Mouse (Mus musculus): ENCODE data around the gene Kif5a. TPM values are rescaled to one million over a fixed set of nuclear protein-coding genes. Genes with fewer than 3 reads are reported as not detected.

Gene Kif5a
- not detected for polyA plus RNA-seq (2017; shearing (Covaris generic))

DNA sequence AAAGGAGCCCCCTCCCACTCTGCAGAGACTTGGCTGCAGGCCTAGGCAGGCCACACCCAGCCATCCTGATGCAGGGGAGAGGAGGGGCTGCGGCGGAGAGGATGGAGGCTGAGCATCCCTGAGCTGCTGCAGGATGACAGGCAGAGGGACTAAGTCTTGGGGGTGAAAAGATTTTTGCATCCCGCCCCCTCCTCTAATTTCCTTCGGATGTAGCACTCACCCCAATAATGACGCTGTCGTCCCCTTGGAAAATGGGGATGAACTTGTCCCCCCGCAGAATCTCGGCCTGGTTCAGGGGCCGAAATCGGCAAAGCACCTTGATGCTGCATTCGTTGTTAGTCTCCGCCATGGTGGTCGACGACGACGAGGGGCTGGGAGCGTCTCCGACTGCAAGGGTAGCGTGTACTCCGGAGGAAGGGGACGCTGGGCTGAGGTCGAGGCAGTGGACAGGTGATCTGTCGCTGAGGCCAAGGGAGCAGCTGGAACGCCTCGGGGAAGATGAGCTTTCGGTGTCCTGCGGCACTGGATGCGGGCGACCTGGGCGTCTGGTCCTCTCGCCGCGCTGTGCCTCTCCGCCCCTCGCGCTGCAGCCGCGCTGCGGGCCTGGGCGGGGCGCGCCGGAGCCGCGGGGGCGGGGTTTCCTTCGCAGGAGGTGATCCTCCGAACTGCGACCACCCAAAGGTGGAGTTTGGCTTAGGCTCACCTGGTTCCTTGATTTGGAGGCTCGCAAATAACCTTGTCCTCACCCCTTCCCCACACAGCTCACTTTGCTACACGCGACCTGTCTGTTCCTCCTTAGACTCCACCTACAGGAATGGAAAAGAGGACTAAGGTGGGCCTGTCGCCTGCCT, at the start of gene Kif5a:
TSS of gene Kif5a (minus strand) at position 801 of the 851 bp plus-strand sequence.

DNA sequence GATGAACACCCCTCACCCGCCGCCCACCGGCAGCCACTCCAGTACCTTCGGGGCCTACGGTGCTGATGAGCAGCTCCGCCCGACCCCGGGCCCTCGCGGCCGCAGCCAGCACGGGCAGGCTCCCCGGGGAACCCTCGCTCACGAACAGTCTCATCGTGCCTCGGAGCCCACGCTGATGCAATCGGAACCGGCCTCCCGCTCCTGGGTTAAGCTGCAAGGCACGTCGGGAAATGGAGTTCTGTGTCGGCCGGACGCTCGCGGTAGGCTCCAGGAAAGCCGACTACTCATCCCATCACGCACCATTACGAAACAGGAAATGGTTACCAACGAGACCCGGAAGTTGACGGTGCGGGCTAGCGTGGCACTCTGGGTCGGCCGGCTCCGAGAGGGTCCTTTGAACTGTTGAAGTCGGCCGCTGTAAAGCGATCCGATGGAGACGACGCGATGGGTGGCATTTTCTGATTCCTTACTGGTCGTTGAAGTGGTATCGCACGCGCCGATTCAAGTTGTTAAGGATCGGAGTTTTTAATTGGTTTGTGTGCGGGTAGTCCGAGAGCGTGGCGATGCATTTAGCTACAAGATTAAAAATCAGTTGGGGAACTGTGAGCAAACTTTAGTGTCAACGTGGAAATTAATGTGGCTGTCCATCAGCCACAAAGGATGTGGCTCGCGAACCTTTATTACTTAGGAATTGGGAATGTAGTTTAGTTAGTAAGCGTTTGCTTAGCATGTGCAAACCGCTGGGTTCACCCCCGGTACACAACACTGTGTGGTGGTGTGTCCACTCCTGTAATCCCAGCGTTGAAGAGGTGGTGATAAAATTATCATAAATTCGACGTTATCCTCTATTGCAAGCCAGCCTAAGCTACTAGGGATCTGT, 48.6 kb upstream of the Kif5a start, which contains the start of gene Mars:
TSS of gene Mars (minus strand) at position 311 of the 880 bp plus-strand sequence.

DNA sequence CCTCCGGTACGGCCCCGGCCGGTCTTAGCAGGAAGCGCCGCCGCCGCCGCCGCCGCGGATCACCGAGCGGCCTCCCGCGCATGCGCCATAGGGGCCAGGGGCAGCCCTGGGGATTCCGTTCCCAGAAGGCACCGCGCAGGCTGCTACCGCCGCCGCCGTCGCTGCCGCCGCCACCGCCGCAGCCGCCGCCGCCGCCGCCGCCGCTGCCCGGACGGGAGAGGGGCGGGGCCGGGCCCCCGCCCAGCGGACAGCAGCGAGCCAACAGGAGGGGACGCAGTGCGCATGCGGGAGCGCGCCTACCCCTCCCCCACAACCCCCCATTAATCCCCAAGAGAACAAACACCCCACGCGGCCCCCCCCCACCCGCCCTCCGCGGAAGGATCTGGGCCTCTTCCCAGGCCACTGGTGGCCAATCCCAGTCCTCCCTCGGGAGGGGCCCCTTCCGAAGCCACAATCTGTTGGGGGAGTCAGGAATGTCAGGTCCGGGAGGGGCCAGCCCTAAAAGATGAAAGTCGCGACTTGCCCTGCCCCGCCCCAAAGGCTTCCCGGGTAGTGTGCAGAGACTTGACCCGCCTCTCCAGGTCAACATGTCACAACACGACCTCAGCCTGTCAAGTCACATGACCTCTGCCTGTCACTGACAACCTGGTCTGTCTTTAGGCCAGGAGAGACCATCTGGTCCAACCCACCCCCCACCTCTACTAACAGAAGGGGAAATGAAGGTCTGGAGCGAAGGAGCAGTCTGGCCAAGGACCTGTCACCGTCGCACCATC, 25.8 kb upstream of the Kif5a start, which contains the start of gene Mbd6:
TSS of gene Mbd6 (minus strand) at position 219 of the 773 bp plus-strand sequence.

DNA sequence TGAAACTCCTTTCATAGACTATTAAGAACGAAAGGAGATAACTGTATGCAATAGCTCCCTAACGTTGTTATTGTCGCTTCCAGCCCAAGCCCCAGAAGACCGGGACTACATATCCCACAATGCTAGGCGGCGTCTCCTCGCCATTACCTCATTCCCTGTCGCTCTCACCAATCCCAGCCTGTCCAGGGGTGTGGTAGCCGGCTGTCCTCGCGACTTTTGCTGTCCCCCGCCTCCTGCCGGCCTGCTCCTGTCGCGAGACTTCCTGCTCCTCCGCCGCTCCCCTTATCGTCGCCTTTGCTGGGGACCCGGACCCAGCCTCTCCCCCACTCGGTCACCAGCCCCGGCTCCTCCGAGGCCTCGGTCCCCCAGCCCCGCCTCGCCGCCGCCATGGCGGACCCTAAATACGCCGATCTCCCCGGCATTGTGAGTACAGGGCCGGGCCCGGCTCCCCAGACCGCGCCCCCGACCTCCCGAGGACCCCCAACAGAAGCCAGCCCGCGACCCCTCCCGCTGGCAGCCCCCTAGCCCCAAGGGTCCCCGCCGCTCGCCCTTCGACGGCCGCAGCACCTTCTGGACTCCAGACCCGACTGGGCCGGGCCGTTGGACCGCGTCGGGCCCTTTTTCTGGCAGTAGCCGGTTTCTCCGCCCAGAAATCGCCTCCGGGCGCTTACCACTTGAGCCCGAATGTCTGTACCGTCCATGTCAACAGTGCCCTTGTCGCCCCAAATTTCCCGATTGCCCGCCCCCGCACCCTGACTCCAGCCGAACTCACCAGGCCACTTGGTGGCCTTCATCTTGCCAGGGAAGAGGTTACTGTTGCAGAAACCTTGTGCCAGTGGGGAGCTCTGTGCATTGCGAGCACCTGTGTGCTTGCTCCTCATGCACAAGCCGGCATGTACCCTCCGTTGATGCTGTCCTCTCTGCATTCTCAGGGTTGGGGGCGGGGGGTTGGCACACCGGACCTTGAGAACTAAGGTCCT, 3.3 kb upstream of the Kif5a start, which contains the start of gene Dctn2:
TSS of gene Dctn2 (plus strand) at position 257 of the 980 bp plus-strand sequence.

DNA sequence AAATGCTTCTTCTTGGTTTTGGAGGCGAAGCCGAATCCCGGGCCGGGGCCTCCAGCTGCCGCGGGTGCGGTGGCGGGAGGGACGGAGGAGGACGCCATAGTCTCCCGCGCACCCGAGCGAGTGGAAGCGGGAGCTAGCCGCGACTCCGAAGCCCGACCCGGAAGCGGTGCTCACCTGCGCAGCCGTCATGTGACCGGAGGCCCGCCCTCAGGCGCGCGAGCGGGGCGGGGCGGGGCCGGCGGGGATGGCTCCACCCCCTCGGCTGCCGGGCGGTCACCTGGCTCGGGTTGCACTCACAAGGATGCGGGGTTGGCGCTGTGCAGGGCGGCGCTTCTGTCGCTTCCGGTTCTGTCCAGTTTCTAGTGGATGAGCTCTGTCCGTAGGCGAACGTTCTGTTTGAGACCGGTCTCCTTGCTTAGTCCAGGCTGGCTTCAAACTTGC, 51.7 kb downstream of the Kif5a start, which contains the start of gene Pip4k2c:
TSS of gene Pip4k2c (minus strand) at position 172 of the 441 bp plus-strand sequence.

DNA sequence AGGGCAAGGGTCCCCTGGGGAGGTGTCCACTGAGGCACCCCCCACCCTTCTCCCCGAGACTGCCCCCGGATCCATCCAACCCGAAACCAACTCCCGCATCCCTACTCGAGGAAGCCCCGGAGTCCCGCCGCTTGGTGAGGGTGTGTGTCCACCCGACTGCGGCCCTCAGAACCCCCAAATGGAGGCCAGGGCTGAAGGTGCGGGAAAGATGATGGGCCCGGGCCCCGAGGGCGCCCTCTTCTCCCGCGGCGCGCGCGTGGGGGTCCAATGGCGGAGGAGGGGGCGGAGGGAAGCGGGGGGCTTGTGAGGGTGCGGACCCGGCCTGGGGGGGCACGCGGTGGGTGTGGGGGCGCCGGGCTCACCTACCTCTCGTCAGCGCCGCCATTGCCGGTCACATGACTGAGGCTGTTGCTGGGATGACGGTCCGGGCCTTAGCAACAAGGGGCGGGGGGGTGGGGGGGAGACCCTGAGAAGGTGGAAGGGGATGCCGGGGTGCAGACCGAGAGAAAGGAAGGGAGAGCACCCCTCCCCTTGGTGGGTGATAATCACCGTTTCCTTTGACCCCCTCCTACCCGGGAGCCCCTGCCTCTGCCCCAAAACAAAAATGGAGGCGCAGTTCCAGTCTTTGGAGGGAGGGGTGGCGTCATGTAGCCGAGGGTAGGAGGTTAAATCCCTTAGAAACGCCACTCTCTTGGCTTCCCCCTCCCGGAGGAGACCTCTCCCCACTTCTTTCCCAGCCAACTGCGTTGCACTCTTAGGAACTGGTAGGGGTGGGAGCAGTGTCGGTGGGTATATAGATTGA, 67.6 kb downstream of the Kif5a start, which contains the start of gene Dtx3:
TSS of gene Dtx3 (minus strand) at position 401 of the 802 bp plus-strand sequence.

DNA sequence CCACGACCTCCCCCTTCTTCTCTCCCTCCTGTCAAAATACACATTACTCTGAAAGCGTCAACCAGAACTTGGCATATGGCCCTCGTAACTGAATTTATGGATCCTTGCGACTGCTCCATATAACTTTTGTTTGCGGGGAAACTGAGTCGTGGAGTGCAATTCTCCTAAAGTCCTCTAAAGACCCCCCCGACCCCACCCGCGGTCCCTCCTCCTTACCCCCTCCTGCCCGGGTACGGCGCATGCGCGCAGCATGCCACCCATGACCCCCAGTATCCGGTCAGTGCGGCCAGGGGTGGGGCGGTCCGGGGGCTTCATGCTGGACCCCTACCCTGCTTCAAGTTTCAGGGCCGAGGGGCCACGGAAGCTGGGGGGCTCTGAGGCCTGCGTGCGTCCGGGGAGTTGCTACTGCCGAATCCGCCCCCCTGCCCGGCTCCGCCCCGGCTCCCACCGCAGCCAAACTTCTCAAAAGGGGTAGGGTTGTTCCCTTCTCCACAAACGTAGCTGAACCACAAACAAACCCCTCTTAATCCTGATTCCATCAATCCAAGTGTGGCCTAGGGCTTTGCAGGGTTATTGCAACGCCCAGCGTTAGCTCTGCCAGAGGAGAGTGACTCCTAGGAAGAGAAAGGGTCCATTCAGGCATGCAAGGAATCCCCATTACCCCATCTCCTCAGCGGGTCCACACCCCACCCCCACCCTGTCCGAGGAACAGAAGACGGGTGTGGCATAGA, 73.3 kb downstream of the Kif5a start, which contains the start of gene Arhgef25:
TSS of gene Arhgef25 (minus strand) at position 433 of the 731 bp plus-strand sequence.

DNA sequence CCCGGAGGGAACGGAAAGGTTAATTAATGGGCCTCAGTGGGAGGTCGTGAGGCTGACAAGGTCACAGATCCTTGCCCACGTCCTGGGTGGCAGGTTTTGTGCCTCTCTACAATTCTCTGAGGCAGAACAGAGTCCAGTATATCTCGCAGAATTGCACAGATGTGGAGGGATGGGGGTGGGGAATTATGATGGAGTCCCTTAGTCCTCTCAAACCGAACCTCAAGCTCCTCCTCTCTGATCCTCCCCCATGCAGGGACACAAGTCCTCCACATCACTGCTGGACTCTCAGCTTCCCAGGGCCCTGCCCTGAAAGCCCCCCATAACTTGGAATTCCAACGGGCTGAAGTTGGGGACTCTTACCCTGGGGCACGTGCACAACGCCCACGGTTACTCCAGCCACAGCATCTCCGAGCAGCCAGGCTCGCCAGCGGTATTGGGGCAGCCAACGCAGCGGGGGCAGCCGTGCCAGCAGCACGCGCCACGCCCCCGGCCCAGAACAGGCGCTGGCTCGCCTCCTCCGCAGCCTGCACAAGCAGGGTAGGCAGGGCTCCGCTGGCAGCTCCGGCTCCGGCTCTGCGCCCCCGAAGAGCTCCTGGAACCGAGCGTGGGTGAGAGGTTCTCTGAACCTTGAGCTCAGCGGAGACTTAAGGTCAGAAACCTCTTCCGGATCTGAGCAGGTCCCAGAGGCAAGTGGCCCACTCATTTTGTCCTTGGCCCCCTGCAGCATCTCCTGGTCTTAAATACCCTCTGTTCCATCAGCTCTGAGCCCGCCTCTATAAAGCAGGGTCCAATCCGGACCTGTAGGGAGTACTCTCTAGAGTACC, 83.1 kb downstream of the Kif5a start, which contains the start of gene Slc26a10:
TSS of gene Slc26a10 (minus strand) at position 775 of the 824 bp plus-strand sequence.

Other genes starting within 250 kb of the Kif5a start
- gene Tsfm, start 232.5 kb downstream of the Kif5a start, polyA plus RNA-seq (2017; shearing (Covaris generic)) = 21.6 TPM
- gene Mettl1, start 221.9 kb downstream of the Kif5a start, polyA plus RNA-seq (2017; shearing (Covaris generic)) = 12.8 TPM
- gene Eef1akmt3, start 221.8 kb downstream of the Kif5a start, polyA plus RNA-seq (2017; shearing (Covaris generic)) = 0.41 TPM
- not detected for gene Cyp27b1, start 215.1 kb downstream of the Kif5a start, polyA plus RNA-seq (2017; shearing (Covaris generic))
- 1.2 TPM for gene March9, start 203.2 kb downstream of the Kif5a start, polyA plus RNA-seq (2017; shearing (Covaris generic))
- 125 TPM for gene Cdk4, start 199.8 kb downstream of the Kif5a start, polyA plus RNA-seq (2017; shearing (Covaris generic))
- gene Tspan31, start 193.1 kb downstream of the Kif5a start, polyA plus RNA-seq (2017; shearing (Covaris generic)) = 110 TPM
- 19.0 TPM for gene Agap2, start 188.1 kb downstream of the Kif5a start, polyA plus RNA-seq (2017; shearing (Covaris generic))
- 154 TPM for gene Os9, start 142.2 kb downstream of the Kif5a start, polyA plus RNA-seq (2017; shearing (Covaris generic))
- 677 TPM for gene B4galnt1, start 98.1 kb downstream of the Kif5a start, polyA plus RNA-seq (2017; shearing (Covaris generic))
- 11.0 TPM for gene Slc26a10, start 82.7 kb downstream of the Kif5a start, polyA plus RNA-seq (2017; shearing (Covaris generic))
- gene Arhgef25, start 73.3 kb downstream of the Kif5a start, polyA plus RNA-seq (2017; shearing (Covaris generic)) = not detected
- gene Dtx3, start 67.6 kb downstream of the Kif5a start, polyA plus RNA-seq (2017; shearing (Covaris generic)) = 109 TPM
- 28.9 TPM for gene Pip4k2c, start 51.8 kb downstream of the Kif5a start, polyA plus RNA-seq (2017; shearing (Covaris generic))
- 74.6 TPM for gene Dctn2, start 3.0 kb upstream of the Kif5a start, polyA plus RNA-seq (2017; shearing (Covaris generic))
- 8.4 TPM for gene Mbd6, start 25.7 kb upstream of the Kif5a start, polyA plus RNA-seq (2017; shearing (Covaris generic))
- gene Mars, start 48.4 kb upstream of the Kif5a start, polyA plus RNA-seq (2017; shearing (Covaris generic)) = 55.4 TPM
- gene Arhgap9, start 58.6 kb upstream of the Kif5a start, polyA plus RNA-seq (2017; shearing (Covaris generic)) = 193 TPM
- gene Gli1, start 78.6 kb upstream of the Kif5a start, polyA plus RNA-seq (2017; shearing (Covaris generic)) = 0.09 TPM
- not detected for gene Inhbe, start 91.1 kb upstream of the Kif5a start, polyA plus RNA-seq (2017; shearing (Covaris generic))
- not detected for gene Inhbc, start 107.1 kb upstream of the Kif5a start, polyA plus RNA-seq (2017; shearing (Covaris generic))
- gene R3hdm2, start 117.0 kb upstream of the Kif5a start, polyA plus RNA-seq (2017; shearing (Covaris generic)) = 42.4 TPM
- gene Stac3, start 238.3 kb upstream of the Kif5a start, polyA plus RNA-seq (2017; shearing (Covaris generic)) = not detected

All from effector memory CD4-positive, alpha-beta T cell, adult 5 months (primary cell).